Mouse (Mus musculus) frontal cortex, adult 2 months (tissue): ENCODE data around the gene Acot5. TPM values are rescaled to one million over a fixed set of nuclear protein-coding genes. Genes with fewer than 3 reads are reported as not detected.
"Not testable (repeated sequence)": the region's sequence is repeated elsewhere in the genome, so short reads cannot be mapped to it uniquely, and the experiment has no call there.

Experiments
- DNase-seq, 2 experiments: peaks; one replicate each; pipeline ENCODE4 v3.0.0; 2022; ENCODE audit warnings: low spot score in 1 of 2; ENCODE audit errors: extremely low spot score in 1 of 2
- polyA plus RNA-seq: library from polyadenylated mRNA; depleted of rRNA; stranded (reverse); fragments of >200 nt; gene quantifications from 2 replicates; pipeline ENCODE4 v1.2.3, GENCODE M21; 2012; rRNA removed

Acot5 gene
- 2.7 and 3.5 TPM in 2 replicates for polyA plus RNA-seq

GRCm38 (mm10) chr12:84068986-84069385 is at the start of gene Acot5:
Gene Acot5 (plus strand): TSS chr12:84069325.
- no peak for DNase-seq

GRCm38 (mm10) chr12:84020528-84020927 is 48.6 kb upstream of the Acot5 start:
- not testable (repeated sequence) for DNase-seq

- not testable (repeated sequence) for DNase-seq
Observed at GRCm38 (mm10) chr12:84022266-84022665, 46.9 kb upstream of the Acot5 start.

GRCm38 (mm10) chr12:84023052-84023745 is 45.9 kb upstream of the Acot5 start:
- no peak for DNase-seq

GRCm38 (mm10) chr12:84025888-84026287 is 43.2 kb upstream of the Acot5 start:
- no peak for DNase-seq

- DNase-seq: not testable (repeated sequence)
Observed at GRCm38 (mm10) chr12:84028328-84028727, 40.8 kb upstream of the Acot5 start.

GRCm38 (mm10) chr12:84029043-84029442 is 40.1 kb upstream of the Acot5 start:
- DNase-seq: not testable (repeated sequence)

- DNase-seq: peak; percentile 35 to 94
Observed at GRCm38 (mm10) chr12:84030659-84031332, 38.3 kb upstream of the Acot5 start.

GRCm38 (mm10) chr12:84032854-84033253 is 36.3 kb upstream of the Acot5 start:
- DNase-seq: no peak

- not testable (repeated sequence) for DNase-seq
Observed at GRCm38 (mm10) chr12:84033302-84033701, 35.8 kb upstream of the Acot5 start.

GRCm38 (mm10) chr12:84034108-84034507 is 35.0 kb upstream of the Acot5 start:
- no peak for DNase-seq

- peak in 1 of 2 experiments; percentile 21 for DNase-seq
Observed at GRCm38 (mm10) chr12:84038241-84038640, 30.9 kb upstream of the Acot5 start, which contains the start of gene Acot4. Gene Acot4 (plus strand): TSS chr12:84038379.

GRCm38 (mm10) chr12:84038691-84039111 is 30.4 kb upstream of the Acot5 start, which contains the start of gene Gm49366:
Gene Gm49366 (plus strand): TSS chr12:84038935.
- not testable (repeated sequence) for DNase-seq

GRCm38 (mm10) chr12:84042248-84042647 is 26.9 kb upstream of the Acot5 start:
- no peak for DNase-seq

GRCm38 (mm10) chr12:84044045-84044444 is 25.1 kb upstream of the Acot5 start:
- no peak for DNase-seq

GRCm38 (mm10) chr12:84046906-84047305 is 22.2 kb upstream of the Acot5 start:
- DNase-seq: no peak

- not testable (repeated sequence) for DNase-seq
Observed at GRCm38 (mm10) chr12:84050744-84051143, 18.4 kb upstream of the Acot5 start.

- DNase-seq: no peak
Observed at GRCm38 (mm10) chr12:84051937-84052474, 17.1 kb upstream of the Acot5 start, which contains the start of gene Acot3. Gene Acot3 (plus strand): TSS chr12:84052144.

- DNase-seq: no peak
Observed at GRCm38 (mm10) chr12:84052609-84053008, 16.5 kb upstream of the Acot5 start.

GRCm38 (mm10) chr12:84053173-84053572 is 16.0 kb upstream of the Acot5 start:
- no peak for DNase-seq

- DNase-seq: no peak
Observed at GRCm38 (mm10) chr12:84053679-84054391, 15.3 kb upstream of the Acot5 start.
